Mouse (Mus musculus): ENCODE results near the gene Trim13.
"Not testable (repeated sequence)": the region's sequence is repeated elsewhere in the genome, so short reads cannot be mapped to it uniquely, and the experiment has no call there.

Trim13 gene

GRCm38 (mm10) chr14:61597968-61598367 is at the start of gene Trim13:
Trim13 (plus strand) TSS chr14:61598247.
- DNase-seq (ENCODE audit: low spot score), result no peak

GRCm38 (mm10) chr14:61548614-61549013 is 49.4 kb upstream of the Trim13 start:
- no peak for DNase-seq (ENCODE audit: low spot score)

GRCm38 (mm10) chr14:61555931-61556288 is 42.1 kb upstream of the Trim13 start:
- no peak for DNase-seq (ENCODE audit: low spot score)

GRCm38 (mm10) chr14:61556289-61557147 is 41.5 kb upstream of the Trim13 start, which contains the start of gene Spryd7:
Spryd7 (minus strand) TSS chr14:61556886.
- DNase-seq (ENCODE audit: low spot score), result peak; percentile 97

GRCm38 (mm10) chr14:61558901-61559300 is 39.1 kb upstream of the Trim13 start:
- DNase-seq (ENCODE audit: low spot score), result no peak

GRCm38 (mm10) chr14:61559856-61560255 is 38.2 kb upstream of the Trim13 start:
- DNase-seq (ENCODE audit: low spot score), result no peak

- DNase-seq (ENCODE audit: low spot score), result not testable (repeated sequence)
Measured at GRCm38 (mm10) chr14:61566211-61566610, 31.8 kb upstream of the Trim13 start.

- DNase-seq (ENCODE audit: low spot score), result no peak
Measured at GRCm38 (mm10) chr14:61569344-61569743, 28.7 kb upstream of the Trim13 start.

- DNase-seq (ENCODE audit: low spot score), result peak; percentile 87
Measured at GRCm38 (mm10) chr14:61571366-61571765, 26.7 kb upstream of the Trim13 start.

- no peak for DNase-seq (ENCODE audit: low spot score)
Measured at GRCm38 (mm10) chr14:61572131-61572530, 25.9 kb upstream of the Trim13 start.

GRCm38 (mm10) chr14:61575066-61575465 is 23.0 kb upstream of the Trim13 start:
- DNase-seq (ENCODE audit: low spot score), result no peak

GRCm38 (mm10) chr14:61575941-61576340 is 22.1 kb upstream of the Trim13 start:
- no peak for DNase-seq (ENCODE audit: low spot score)

- no peak for DNase-seq (ENCODE audit: low spot score)
Measured at GRCm38 (mm10) chr14:61589288-61590065, 8.6 kb upstream of the Trim13 start.

GRCm38 (mm10) chr14:61596719-61597426 is 1.2 kb upstream of the Trim13 start:
- no peak for DNase-seq (ENCODE audit: low spot score)

- DNase-seq (ENCODE audit: low spot score), result peak; percentile 90
Measured at GRCm38 (mm10) chr14:61599057-61599806, 1.2 kb downstream of the Trim13 start.

GRCm38 (mm10) chr14:61601348-61601747 is 3.3 kb downstream of the Trim13 start:
- no peak for DNase-seq (ENCODE audit: low spot score)

- no peak for DNase-seq (ENCODE audit: low spot score)
Measured at GRCm38 (mm10) chr14:61603069-61603755, 5.2 kb downstream of the Trim13 start.

GRCm38 (mm10) chr14:61604081-61604480 is 6.0 kb downstream of the Trim13 start:
- DNase-seq (ENCODE audit: low spot score), result no peak

GRCm38 (mm10) chr14:61606088-61606487 is 8.0 kb downstream of the Trim13 start:
- not testable (repeated sequence) for DNase-seq (ENCODE audit: low spot score)

- no peak for DNase-seq (ENCODE audit: low spot score)
Measured at GRCm38 (mm10) chr14:61607157-61607556, 9.1 kb downstream of the Trim13 start, which contains the start of gene Kcnrg. Kcnrg (plus strand) TSS chr14:61607457.

- DNase-seq (ENCODE audit: low spot score), result no peak
Measured at GRCm38 (mm10) chr14:61611766-61612165, 13.7 kb downstream of the Trim13 start.
